Mouse (Mus musculus): Measurements from ENCODE around the gene Olfr444.

Gene Olfr444

DNA sequence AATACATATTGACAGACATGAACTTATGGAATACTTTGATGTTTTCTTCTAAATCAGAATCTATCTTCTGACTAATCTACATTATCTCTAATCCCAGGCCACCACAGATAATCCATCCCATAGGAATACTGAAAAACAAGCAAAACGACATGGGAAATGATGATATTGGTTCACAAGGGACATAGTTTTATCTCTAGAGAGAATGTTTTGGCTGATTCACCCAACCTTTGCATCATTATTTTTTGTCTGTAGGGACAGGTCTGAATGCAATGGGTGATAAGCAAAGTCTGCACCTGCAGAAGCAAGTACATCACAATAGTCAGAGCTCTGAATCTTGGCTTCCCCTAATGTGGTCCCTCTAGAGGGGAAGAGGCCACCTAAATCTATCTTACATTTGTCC lies at the start of gene Olfr444:
Olfr444 (plus strand) TSS at position 301 of the 400 bp plus-strand sequence.
- in situ Hi-C loops (cut with MboI; ENCODE audit: unreplicated experiment in 2 of 2) = no loop called here

DNA sequence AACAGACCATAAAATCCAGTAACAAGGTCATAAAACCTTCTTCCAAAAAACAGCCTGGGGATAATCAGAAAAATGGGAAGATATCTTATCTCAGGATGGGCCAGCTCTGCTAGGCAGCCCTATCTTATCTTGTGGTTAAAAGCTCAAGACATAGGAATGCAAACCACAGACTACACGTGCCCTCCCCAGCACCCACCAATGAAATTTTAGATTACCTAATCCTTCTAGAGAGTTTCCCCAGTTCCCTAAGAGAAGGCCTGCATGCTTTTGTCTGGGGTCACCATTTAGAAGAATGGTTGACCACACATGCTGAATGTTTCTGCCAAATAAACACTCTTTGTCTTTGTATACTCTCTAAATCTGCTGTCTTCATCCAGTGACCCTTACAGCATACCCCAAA lies 48.5 kb upstream of the Olfr444 start:
- in situ Hi-C loops (cut with MboI; ENCODE audit: unreplicated experiment in 2 of 2) = no loop called here

DNA sequence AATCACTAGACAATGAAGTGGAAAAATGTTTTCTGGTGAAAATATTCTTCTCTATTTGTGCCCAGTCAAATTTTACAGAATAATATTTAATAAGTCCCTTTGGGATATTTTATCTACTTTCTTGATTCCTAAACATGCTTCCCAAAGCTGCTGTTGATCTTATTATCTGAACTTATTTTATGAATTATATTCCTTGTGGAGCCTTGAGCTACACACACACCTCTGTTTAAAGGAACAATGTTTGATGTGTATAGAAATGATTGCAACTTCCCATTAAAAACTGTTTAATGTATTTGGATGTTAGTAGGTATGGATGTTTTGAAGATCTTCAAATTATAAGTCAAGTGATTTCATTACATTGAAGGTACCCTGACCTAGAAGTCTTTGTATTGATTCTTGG lies 40.3 kb upstream of the Olfr444 start, which contains the start of gene Olfr447:
Olfr447 (plus strand) TSS at position 301 of the 400 bp plus-strand sequence.
- in situ Hi-C loops (cut with MboI; ENCODE audit: unreplicated experiment in 2 of 2) = no loop called here

DNA sequence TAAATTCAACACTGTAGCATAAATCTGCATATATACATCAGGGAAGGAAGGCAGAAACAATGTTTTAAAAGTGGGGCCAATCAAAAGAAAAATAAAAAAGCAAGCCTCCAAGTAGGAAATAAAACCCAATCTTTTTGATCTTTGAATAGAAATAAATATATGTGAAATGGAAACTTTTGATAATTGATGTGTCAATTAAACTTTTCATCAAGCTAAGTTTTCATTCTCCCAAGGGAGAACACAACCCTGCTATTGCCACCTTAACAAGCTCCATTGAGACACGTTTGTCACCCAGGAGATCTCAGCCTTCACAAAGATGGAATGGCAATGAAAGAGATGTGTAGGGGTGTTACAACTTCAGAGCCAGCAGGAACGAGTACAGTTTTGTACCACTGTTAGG lies 27.8 kb upstream of the Olfr444 start, which contains the start of gene Olfr446:
Olfr446 (plus strand) TSS at position 301 of the 400 bp plus-strand sequence.
- in situ Hi-C loops (cut with MboI; ENCODE audit: unreplicated experiment in 2 of 2) = no loop called here

DNA sequence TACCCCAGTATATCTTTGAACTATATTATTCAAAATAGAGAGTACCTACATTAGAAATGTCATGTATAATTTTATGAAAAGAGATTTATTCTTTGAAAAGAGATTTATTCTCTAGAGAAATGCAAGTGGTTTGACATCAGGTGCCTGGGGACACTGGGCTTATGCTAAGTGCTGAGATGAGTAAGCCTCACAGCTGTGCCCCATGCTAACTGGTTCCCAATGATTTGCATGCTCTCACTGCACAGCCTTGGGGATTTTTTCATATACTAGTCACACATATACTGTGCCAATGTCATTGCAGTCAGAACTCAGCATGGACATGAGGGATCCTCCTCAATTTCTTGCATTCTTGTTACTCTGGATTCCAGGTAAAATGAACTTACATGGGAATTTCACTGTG lies 31.5 kb downstream of the Olfr444 start:
- in situ Hi-C loops (cut with MboI; ENCODE audit: unreplicated experiment in 2 of 2) = no loop called here
